Mouse (Mus musculus): Measurements from ENCODE around the gene Retreg3. TPM values are rescaled to one million over a fixed set of nuclear protein-coding genes. Genes with fewer than 3 reads are reported as not detected.

Gene Retreg3
- total and polyA plus RNA-seq, 3 experiments, result 17.0 to 23.4 TPM; not detected in 1

DNA sequence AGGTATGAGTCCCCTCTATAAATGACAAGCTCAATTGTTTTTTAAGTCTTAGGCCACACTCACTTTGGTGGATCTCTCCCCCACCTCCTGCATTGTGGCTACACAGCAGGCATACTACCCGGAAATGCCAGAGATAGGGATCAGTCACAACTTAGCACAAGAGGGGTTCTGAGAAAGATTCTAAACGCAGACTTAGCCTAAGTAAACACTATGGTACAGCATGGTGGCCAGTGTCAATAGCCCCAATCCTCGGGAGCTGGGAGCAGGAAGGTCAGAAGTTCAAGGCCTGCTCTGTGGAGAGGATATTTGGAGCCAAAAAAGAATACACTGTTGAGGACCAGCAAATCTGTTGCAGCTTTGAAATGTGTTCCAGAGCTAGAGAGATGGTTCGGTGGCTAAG is 1.6 kb downstream of the Retreg3 start:
- no peak for TF ChIP-seq RCOR1 (IDR thresholded peaks at IDR 0.05; ENCODE audit: low read depth, low read length)
- TF ChIP-seq GABPA (IDR thresholded peaks at IDR 0.05; ENCODE audit: low read depth, low read length), result no peak
- TF ChIP-seq EP300 (IDR thresholded peaks at IDR 0.05; ENCODE audit: low read depth in 1 of 2, low read length in 2 of 2), result no peak
- no peak for TF ChIP-seq NRF1 (IDR thresholded peaks at IDR 0.05; ENCODE audit: insufficient read depth, low read depth, low read length, poor library complexity, severe bottlenecking)
- TF ChIP-seq ELF1 (IDR thresholded peaks at IDR 0.05; ENCODE audit: low read depth, low read length), result peak; percentile 44; the same call in 1 of the 2 replicates
- no peak for TF ChIP-seq E2F4 (IDR thresholded peaks at IDR 0.05; ENCODE audit: borderline replicate concordance, low read depth, low read length)
- Histone ChIP-seq H3K27me3 (ENCODE audit: control insufficient read depth in 1 of 2, insufficient read depth in 2 of 2, low read length in 2 of 2) (no peaks in the 10 kb centered on the region), H3K9me3 (replicated peaks; ENCODE audit: insufficient read depth, low read length) (no peaks in the 10 kb centered on the region), H3K27ac (ENCODE audit: control insufficient read depth, low read depth, low read length) (no peak overlapping the region), H3K9ac (ENCODE audit: control insufficient read depth, low read depth, low read length, poor library complexity, severe bottlenecking) (peak overlapping the region; percentile 83), H3K79me2 (ENCODE audit: control insufficient read depth, insufficient read depth, low read length, poor library complexity) (peaks cover 48% of the 10 kb centered on the region), H3K4me1 (ENCODE audit: control insufficient read depth in 1 of 2, insufficient read depth in 2 of 2, low read length in 2 of 2) (peaks cover 11 to 16% of the 10 kb centered on the region in 2 experiments), H3K36me3 (ENCODE audit: control insufficient read depth in 1 of 2, insufficient read depth in 2 of 2, low read length in 2 of 2) (peaks cover 4 to 26% of the 10 kb centered on the region in 2 experiments), H3K4me3 (ENCODE audit: control insufficient read depth in 1 of 2, insufficient read depth in 1 of 2, low read depth in 2 of 2, low read length in 2 of 2) (peak overlapping the region in 1 of 2 experiments; percentile 77; a peak in 2 of 4 replicates)
- no peak for DNase-seq (ENCODE audit: low read depth, low spot score)

DNA sequence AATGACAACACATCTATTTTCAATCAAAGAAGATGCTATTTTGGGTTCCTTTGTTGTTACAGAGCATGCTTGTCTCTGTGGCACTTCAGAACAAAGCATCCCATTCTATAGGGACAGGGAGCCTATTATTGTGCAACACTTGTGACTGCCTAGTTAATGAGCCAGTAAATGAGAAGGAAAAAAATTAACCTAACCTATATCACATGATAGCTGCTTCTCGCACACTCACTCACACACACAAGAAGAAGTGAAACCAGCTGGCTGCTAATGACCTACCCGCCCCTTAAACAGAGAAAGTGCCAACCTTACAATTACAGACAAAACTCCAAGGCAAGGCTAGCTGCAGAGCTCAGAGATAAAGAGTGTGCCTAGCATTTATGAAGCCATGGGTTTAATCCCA is 4.1 kb downstream of the Retreg3 start:
- Histone ChIP-seq H3K4me3 (ENCODE audit: control insufficient read depth in 1 of 2, insufficient read depth in 1 of 2, low read depth in 2 of 2, low read length in 2 of 2) (no peak overlapping the region), H3K36me3 (ENCODE audit: control insufficient read depth in 1 of 2, insufficient read depth in 2 of 2, low read length in 2 of 2) (peaks cover 2 to 16% of the 10 kb centered on the region in 2 experiments), H3K9me3 (replicated peaks; ENCODE audit: insufficient read depth, low read length) (no peaks in the 10 kb centered on the region), H3K79me2 (ENCODE audit: control insufficient read depth, insufficient read depth, low read length, poor library complexity) (peaks cover 47% of the 10 kb centered on the region), H3K27me3 (ENCODE audit: control insufficient read depth in 1 of 2, insufficient read depth in 2 of 2, low read length in 2 of 2) (no peaks in the 10 kb centered on the region), H3K4me1 (ENCODE audit: control insufficient read depth in 1 of 2, insufficient read depth in 2 of 2, low read length in 2 of 2) (peaks cover 11 to 12% of the 10 kb centered on the region in 2 experiments), H3K27ac (ENCODE audit: control insufficient read depth, low read depth, low read length) (no peak overlapping the region), H3K9ac (ENCODE audit: control insufficient read depth, low read depth, low read length, poor library complexity, severe bottlenecking) (no peak overlapping the region)
- no peak for DNase-seq (ENCODE audit: low read depth, low spot score)
- no peak for TF ChIP-seq POLR2AphosphoS5 (IDR thresholded peaks at IDR 0.05; ENCODE audit: borderline replicate concordance, low read depth, low read length)
- TF ChIP-seq CHD1 (IDR thresholded peaks at IDR 0.05; ENCODE audit: low read depth, low read length), result no peak
- TF ChIP-seq USF2 (IDR thresholded peaks at IDR 0.05; ENCODE audit: borderline replicate concordance in 1 of 2, insufficient read depth in 1 of 2, low read depth in 1 of 2, low read length in 2 of 2), result no peak
- no peak for TF ChIP-seq MAX (IDR thresholded peaks at IDR 0.05; ENCODE audit: low read length)
- TF ChIP-seq CTCF (IDR thresholded peaks at IDR 0.05 in 2 of 3, conservative IDR thresholded peaks at IDR 0.05 in 1 of 3; ENCODE audit: control insufficient read depth in 1 of 3, insufficient read depth in 1 of 3, low read depth in 2 of 3, low read length in 3 of 3, poor library complexity in 1 of 3, severe bottlenecking in 1 of 3), result no peak
- no peak for TF ChIP-seq MYB (IDR thresholded peaks at IDR 0.05; ENCODE audit: low read depth, low read length)
- TF ChIP-seq MEF2A (IDR thresholded peaks at IDR 0.05; ENCODE audit: extremely low read depth, insufficient replicate concordance, low read depth, low read length, poor library complexity, severe bottlenecking), result no peak
- TF ChIP-seq EP300 (IDR thresholded peaks at IDR 0.05; ENCODE audit: low read depth in 1 of 2, low read length in 2 of 2), result no peak
- no peak for TF ChIP-seq CHD2 (IDR thresholded peaks at IDR 0.05; ENCODE audit: low read length)
- TF ChIP-seq MAZ (IDR thresholded peaks at IDR 0.05; ENCODE audit: low read depth, low read length), result no peak

Data from MEL (cell line).